Mouse (Mus musculus) frontal cortex, adult 2 months (tissue): ENCODE measurements around the gene Hnmt. TPM values are rescaled to one million over a fixed set of nuclear protein-coding genes. Genes with fewer than 3 reads are reported as not detected.
"Not testable (repeated sequence)": the region's sequence is repeated elsewhere in the genome, so short reads cannot be mapped to it uniquely, and the experiment has no call there.

Experiments
- DNase-seq, 2 experiments: peaks; one replicate each; pipeline ENCODE4 v3.0.0; 2022; ENCODE audit warnings: low spot score in 1 of 2; ENCODE audit errors: extremely low spot score in 1 of 2
- polyA plus RNA-seq: library from polyadenylated mRNA; depleted of rRNA; stranded (reverse); fragments of >200 nt; gene quantifications from 2 replicates; pipeline ENCODE4 v1.2.3, GENCODE M21; 2012; rRNA removed

Gene Hnmt
- 22.9 and 23.6 TPM in 2 replicates for polyA plus RNA-seq

DNA sequence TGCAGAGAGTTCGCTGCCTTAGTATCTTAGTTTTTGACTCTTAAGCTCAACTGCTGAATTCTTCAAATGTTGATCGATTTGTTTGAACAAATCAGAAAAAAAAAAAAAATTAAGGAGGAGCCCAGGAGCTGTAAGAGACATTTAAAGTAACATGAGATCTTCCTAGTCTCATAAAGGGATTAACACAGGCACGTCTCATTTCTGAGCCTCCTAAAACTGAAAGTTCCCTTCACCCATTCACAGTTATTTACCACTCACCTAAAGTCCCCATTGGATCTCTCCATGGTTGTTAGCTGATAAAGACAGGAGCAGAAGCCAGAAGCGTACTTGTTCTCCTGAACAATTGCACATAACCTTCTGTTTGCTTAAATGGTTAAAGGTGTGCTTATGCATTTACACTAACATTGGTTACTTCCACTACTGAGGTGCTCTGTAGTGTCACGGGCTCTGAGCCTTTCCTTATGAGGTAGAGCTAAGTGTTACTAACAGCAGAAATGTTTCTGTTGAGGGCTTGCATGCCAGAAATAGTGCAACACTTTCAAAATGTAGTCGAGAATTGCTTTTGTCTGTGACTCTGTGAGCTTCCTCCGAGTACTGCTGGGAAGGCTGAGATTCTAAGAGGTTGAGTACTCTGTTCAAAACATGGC, at the start of gene Hnmt:
Gene Hnmt (minus strand): TSS at position 51 of the 647 bp plus-strand sequence.
- DNase-seq: peak in 1 of 2 experiments; percentile 15

DNA sequence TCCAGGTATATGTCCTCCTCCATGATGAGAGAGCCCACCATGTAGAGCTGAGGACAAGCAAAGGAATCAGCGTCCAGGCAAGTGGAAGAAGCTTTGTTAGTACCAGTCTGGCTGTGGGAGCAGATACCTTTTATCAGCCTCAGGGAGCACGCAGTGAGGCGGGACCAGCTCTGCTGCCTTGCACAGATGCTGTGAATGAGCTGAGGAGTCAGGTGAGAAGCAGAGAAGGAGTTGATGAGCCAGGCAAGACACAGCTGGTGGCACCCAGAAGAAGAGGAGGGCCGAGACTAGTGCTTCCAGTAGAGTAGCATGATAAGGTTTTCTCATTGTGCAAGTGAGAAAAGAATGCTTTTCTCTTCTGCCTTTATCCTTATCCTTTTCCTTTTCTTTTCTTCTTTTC, 47.3 kb upstream of the Hnmt start, which contains the start of gene Tbpl2:
Gene Tbpl2 (minus strand): TSS at position 101 of the 400 bp plus-strand sequence.
- no peak for DNase-seq

DNA sequence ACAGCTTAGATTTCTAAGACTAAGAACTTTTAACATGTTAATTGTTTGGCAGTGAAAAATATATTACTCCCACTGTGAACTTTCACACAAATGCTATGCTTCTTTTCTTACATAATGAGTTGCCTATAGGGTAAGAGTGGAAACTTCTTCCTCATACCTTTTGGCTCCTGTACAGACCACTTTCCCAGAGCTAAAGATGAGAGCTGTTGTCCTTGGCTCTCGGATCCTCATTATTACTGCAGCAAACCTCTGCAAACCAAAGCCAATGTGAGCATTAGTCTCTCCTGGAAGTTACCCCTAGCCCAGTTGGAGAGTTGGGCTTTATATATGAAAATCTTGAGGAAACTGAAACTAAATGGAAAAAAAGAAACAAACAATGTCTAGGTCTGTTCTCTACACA, 41.7 kb upstream of the Hnmt start:
- DNase-seq: no peak

DNA sequence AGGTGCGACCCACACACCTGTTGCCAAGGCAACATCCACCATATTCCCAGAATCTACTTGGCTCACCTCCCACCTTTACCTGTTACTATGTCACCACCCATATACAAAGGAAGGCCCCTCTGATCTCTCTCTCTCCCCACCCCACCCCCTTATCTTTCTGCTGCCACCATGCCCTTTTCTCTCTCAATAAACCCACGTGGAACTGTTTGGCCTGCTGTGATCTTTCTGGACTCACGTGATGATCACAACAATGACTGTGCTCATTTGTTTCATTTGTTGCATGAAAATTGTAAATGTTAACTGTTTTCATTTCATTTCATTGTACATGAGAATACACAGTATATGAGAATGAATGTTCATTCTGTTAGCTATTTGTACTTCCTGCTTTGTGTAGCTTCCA, 1.3 kb upstream of the Hnmt start:
- DNase-seq: no peak

DNA sequence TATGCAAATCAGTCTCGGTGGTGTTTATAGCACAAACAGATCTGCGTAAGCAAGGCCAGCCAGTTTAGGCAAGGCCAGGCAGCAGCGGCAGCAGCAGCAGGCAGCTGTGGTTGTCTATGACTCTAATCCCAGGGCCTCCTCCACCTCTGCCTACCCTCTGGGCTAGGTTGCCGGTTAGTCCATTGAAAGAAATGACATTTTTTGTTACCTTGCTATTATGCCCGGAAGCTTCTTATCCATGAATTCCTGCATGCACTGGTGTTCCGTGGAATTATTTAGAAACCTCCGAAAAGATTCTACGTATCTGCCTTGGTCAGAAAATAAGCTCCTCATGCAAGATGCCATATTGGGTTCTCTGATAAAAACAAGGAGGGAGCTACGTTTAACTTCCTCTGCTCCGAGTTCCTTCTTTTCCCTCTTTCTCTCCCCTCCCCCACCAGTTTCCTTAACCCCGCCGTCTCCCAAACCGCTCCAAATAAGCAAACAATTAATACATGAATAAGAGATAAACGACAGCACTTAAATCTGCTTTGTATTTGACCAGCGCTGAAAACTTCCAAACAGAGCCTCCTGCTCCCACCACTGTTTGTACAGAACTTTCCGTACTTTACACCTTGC, 605 bp downstream of the Hnmt start:
- DNase-seq: peak; percentile 37 to 67

DNA sequence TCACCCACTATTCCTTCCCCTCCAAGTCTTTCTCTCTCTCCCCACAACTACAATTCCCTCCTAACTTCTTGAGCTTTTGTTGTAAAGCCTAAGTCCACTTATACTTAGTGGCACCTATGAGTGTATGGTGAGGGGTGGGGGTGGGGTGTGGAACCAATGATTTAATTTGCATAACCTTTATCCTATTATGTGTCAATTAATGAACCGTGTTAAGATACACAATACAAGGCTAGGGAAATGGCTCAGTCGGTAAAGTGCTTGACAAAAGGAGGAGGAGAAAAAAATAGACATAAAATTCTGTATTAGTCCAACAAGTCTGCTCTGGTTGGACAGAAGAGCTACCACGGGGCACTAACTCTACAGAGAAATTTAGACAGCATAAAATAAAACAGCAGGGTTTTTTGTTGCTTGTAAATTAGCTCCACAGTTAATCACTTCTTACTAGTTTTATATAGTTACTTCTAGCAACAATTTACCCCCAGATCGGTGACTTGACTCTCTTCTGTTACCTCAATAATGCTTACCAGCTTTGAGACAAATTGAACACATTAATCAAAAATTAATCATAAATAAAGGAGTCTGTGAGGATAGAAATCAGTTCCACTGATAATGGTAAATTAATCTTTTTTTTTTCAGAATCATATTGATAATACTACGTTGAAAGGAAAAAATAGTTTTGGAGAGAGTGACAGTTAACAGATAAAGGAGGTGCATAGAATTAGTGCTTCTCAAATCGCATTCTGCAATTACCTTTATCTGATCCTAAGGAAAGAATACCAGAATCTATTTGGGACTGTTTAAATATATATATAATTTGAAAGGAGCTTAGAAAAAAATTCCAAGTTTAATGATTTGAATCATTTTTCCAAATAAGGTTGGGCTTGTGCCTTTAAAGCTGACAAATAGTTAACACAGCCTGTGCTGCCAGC, 1.4 kb downstream of the Hnmt start:
- no peak for DNase-seq

DNA sequence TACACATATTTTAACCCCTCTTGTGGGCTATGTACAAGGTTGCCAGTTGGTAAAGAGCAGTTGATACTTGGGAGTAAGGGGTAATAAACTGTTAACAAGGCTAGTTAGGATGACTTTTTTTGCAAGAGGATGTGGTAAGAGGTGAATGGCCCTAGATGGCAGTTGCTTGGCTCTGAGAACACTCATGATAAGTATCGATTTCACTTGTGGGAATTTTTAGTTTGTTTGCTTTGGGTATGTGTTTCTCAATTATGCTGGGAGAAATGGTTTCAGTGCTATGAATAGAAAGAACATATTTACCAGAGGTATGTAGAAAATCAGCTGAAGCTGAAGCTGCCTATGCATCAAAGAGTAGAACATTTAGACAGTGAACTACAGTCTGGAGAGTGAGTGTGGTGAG, 6.3 kb downstream of the Hnmt start:
- no peak for DNase-seq

DNA sequence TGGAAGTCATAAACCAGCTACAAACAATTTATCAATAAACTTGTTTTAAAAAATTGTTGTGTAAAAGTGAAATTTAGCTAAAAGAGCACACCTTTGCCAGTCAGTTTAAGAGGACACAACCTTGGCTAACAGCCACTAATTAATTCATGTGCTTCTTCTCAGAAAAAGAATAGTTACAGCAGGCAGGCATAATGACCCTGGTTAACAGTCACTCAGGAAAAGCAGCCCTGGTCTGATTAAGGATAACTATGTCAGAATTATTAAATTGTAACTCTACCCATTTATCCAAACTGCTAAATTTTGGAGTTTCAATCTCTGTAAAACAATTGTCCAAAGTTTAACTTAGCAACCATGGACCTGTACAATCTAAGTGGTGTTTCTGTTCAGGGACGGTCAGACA, 8.7 kb downstream of the Hnmt start:
- DNase-seq: no peak

DNA sequence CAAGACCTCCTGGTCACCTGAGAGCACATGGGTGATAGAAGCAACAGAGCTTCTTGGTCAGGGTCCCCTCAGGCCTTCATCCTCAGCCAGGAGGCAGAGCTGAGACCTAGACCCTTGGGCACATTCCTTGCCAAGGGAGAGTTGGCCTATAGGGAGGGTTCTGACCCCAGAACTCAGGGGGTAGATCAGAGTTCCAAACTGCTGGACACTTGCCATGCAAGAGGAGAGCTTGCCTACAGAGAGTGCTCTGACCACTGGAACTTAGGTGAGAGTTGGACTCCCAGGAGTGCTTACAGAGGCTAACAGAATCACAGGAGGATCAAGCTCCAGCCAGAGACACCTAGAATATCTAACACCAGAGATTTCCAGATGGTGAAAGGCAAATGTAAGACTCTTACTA, 29.8 kb downstream of the Hnmt start:
- not testable (repeated sequence) for DNase-seq

DNA sequence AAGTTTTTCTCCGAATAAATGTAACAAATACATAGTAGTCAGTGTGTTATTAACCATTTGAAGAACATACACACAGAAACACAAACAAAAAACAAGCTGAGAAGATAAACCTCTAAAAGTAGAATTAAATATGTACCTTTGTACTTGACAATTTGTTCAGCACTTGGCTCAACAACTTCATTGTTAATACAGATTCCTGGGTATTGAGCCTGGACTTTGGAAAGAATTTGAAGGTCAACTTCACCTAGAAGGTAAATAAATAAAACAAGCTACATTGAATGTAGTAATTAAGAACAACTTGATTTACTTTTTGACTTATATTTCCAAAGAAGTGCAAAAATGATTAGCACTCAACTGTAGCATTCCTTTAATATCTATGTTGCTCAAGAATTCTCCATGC, 30.2 kb downstream of the Hnmt start:
- no peak for DNase-seq

DNA sequence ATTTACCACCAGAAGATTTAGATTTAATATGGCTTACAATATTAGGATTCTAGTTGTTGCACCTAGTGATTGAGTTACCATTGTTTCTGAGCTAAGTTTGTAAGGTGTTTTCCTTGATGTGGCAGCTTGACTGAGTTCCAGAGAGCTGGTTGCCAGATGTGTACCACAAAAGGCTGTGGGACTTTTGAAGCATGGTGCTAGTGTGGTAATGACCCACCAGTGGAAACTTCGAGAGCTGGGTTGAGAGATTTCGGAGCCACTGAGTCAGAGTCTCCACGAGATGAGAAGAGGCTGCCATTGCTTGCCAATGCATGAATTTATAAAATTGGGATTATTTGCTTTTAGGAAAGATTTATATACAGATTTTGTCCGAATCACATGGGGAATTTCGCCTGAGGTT, 34.2 kb downstream of the Hnmt start:
- DNase-seq: no peak

DNA sequence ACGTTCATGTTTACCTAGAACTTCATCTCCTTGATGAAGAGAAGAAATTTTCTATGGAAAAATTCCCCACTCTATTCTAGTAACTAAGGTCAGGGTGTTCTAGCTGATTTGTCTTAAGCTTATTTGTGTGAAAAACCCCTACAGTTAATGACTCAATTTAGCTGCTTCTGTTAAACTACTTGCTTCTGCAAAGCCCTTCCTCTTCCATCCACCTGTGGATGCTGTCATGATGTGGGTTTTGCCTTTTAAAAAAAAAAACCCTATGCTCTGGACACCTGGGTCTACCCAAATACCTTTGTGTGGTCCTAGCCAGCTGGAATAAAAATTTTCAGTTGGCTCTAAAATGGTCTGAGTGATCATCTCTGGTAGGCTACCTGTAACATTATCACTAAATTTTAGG, 49.9 kb downstream of the Hnmt start:
- no peak for DNase-seq

DNA sequence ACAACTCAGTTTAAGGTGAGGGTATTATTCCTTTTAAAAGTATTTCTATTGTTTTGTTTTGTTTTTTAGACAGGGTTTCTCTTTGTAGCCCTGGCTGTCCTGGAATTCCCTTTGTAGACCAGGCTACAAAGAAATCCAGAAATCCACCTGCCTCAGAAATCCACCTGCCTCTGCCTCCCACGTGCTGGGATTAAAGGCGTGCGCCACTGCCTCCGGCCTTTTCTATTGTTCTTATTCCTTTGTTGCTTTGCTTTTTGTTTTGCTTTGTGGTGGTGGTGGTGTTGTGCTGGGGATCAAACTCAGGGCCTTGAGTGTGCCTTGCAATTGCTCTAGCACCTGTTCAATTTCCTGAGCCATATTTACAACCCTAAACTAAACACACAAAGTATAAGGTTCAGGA, 50.4 kb downstream of the Hnmt start:
- DNase-seq: no peak

DNA sequence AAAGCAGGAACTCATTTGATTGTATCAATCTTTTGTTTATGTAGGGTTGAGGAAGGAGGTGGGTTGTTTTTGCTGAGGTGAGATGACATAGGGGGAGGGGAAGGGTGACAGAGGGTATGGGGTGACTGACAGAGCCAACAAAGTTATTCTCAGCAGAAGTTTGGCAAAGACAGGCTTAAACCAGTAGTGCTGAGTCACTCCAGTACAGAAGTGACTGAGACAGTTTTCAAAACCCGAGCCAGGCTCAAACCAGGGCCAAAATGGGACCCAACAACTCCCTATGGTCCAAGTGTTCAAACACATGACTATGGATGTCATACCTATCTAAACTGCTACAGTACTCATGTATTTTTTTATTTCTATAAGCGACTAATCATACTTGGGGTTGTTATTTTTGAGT, 52.4 kb downstream of the Hnmt start:
- no peak for DNase-seq

DNA sequence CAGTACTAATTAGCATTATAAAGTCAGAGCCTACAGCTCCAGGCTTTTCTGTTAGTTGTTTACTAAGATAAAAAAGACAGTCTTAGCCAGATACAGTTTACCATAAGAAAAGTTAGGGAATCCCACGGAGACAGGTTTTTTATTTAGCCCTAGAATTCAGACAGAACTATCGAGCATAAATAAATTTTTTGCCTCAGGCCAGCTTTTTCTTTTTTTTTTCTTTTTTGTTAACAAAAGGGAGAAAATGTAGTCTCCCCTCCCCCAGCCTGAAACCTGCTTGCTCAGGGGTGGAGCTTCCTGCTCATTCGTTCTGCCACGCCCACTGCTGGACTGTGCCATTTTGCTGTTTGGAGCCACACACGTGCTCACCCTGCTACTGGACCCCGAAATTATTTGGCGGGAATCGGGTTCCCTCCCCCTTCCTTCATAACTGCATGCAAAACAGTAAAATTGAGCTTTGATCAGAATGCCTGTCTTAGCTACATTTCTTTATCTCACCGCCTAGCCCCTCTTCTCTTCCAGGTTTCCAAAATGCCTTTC, 59.1 kb downstream of the Hnmt start:
- not testable (repeated sequence) for DNase-seq

DNA sequence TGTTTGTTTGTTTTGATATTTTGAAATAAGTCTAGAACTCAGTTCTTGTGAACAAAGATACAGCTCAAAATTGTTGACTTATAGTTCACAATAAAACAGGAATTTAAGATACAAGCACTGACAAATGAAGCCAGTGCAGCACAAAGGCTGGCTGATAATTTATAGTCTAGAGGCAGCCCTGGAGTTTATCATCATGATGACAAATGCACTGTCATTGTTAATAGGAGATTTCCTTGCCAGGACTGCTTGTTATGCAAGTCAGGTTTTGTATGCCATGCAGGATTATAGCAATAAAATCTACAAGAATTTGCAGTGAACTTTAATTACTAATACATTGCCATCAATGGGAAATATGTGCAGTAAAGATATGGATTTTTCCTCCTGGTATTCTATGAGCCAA, 61.9 kb downstream of the Hnmt start:
- no peak for DNase-seq

DNA sequence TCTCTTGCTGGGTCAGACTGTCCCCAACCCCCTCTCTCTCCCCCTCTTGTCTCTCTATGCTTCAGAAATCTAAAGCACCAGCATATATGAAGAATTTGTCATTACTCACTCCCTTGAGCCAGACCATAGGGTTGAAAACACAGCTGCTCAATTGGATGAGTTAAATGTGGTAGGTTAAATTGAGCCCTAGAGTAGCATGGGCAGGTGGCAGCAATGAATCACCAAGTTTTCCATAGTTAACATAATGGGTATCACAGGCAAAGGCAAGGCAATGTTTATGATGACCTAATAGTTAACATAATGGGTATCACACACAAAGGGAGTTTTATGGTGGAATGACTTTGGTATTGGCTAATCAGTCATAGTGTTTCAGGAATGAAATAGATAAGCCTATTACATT, 65.9 kb downstream of the Hnmt start:
- peak in 1 of 2 experiments; percentile 2 for DNase-seq

DNA sequence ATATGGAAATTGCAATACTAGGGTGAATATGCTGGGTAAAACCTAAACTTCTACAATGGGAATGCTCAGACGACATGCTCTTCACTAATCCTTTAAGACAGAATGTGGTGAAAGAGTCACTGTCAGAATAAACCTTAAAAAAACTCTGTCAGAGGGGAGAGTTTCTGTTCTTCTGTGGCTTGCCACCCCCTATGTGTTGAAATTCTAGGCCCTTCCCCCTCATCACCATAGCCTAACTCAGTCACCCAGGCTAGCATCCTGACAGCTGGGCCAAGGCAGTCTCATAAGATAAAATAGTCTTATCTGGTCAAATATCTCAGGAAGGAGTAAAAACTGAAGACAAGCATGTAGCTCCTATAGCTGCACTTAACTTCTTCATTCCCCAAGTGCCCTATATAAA, 66.3 kb downstream of the Hnmt start:
- DNase-seq: no peak

DNA sequence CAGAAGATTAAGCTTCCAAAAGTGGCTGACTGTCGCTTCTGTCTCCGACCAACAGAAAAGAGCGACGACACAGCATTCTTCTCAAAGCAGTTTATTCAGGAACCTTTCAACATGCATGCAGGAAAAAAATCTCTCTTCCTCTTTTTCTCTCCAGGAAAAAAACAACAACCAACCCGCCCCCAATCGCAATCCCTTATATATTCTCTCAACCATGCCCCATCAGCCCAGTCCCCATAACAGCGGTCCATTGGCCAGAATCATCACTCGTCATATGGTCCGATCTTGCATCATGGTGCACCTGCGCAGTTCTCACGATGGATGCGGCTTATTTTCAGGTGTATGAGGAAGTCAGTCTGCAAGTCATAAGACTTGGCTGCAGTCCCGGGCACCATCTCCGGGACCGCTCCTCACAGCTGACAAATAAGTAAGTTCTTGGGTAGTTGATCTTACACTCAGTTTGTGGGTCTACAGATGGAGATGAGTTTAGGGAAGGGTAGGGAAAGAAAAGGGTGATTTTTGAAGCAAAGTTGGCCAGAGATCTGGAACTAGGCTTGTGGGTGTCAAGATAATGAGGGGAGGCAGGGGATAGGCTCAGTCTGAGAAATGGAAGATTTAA, 88.4 kb downstream of the Hnmt start:
- DNase-seq: not testable (repeated sequence)
